Mouse (Mus musculus): Measurements from ENCODE around the gene Nsrp1.
"Not testable (repeated sequence)": the region's sequence is repeated elsewhere in the genome, so short reads cannot be mapped to it uniquely, and the experiment has no call there.

Nsrp1 gene

GRCm38 (mm10) chr11:77078273-77079134 lies at the start of gene Nsrp1:
TSS of gene Nsrp1 (minus strand) at chr11:77078435.
- in situ Hi-C loops (cut with MboI; ENCODE audit: unreplicated experiment in 2 of 2), result no loop called here

- in situ Hi-C loops (cut with MboI; ENCODE audit: unreplicated experiment in 2 of 2), result loop anchor here in 1 of 2 experiments (25.0 kb wide), 1 partner anchor 676 kb away; the partner anchor contains the start of gene Gm10277
These were observed 32.9 kb upstream of the Nsrp1 start for GRCm38 (mm10) chr11:77111141-77111540.

DNA sequence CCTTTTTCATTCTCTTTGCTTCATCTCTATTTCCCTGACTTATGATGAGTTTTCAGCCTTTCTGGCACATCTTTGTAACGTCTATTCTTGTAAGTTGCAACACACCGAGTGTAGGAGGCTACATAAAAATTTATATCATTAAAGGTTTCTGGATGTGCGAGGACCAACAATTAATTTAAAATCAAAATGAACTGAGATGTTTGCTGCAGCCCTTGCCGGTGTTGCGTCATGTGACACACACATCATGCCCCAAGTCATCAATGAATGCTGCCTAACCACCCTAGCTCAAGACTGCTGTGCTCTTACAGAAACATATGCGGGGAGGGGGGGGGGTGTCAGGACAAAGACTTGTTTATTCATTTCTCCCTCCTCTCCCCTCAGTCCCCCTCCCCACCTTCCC lies 30.2 kb upstream of the Nsrp1 start:
- in situ Hi-C loops (cut with MboI; ENCODE audit: unreplicated experiment in 2 of 2), result loop anchor here (10.0 to 25.0 kb wide), 2 partner anchors 96 to 679 kb away; partner anchors contain the start of gene Gm10277 (in 1 of the 2)

- in situ Hi-C loops (cut with MboI; ENCODE audit: unreplicated experiment in 2 of 2), result loop anchor here (10.0 to 25.0 kb wide), 2 partner anchors 97 to 679 kb away; partner anchors contain the start of gene Gm10277 (in 1 of the 2)
These were observed 29.6 kb upstream of the Nsrp1 start for GRCm38 (mm10) chr11:77107872-77108271.

DNA sequence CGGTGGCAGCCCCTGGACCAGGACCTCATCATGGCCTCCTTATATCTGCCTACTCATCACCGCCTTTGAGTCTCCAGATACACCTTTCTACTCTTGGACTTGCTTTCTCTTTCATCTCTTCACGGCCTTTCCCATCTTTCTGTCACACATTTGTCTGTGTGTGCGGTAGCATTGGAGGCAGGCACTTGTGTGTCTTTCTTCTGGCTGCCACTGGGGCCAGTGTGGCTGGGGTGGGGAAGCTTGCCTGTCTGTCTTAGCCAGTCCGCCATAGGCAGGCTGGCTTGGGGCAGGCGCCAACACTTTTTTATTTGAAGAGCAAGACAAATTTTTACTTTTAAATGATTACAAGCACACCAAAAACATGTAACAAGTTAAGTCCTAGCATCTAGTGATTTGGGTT lies 28.7 kb upstream of the Nsrp1 start:
- in situ Hi-C loops (cut with MboI; ENCODE audit: unreplicated experiment in 2 of 2), result loop anchor here (10.0 to 25.0 kb wide), 2 partner anchors 98 to 680 kb away; partner anchors contain the start of gene Gm10277 (in 1 of the 2)

DNA sequence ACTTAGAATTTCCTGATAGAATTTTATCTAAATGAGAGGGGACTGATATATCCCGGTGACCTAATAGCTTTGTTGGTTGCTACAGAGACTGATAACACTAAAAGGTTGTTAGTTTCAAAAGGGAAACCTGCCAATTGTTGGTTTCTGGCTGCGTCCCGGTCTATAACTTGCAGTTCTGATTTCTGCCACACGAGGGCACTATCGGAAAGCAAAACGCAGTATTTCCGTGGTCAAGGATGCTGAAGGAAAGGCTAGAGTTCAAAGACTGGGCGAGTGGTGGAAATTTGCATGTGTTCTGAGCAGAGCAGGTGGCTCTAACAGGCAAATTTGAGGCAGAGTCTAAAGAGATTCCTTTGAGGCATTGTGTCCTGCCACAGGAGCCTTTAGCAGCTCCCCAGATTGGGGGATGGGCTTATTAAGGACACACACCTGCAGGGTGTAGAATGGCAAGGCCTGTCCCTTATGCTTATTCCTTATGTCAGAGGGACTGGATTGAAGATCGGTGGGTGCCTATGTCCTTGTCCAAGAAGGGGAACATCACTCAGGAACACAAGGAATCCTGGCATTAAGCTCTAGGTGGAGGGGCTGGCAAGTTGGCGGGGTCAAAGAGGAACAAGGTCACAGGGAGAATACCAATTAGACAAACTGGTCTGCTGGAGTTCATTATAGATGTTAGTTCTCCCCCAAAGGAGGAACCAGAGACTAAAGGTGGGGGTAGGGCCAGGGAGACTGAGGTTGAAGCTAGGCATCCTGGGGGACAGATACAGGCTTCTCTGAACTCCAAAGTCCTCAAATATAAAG lies 22.1 kb upstream of the Nsrp1 start:
- in situ Hi-C loops (cut with MboI; ENCODE audit: unreplicated experiment in 2 of 2), result loop anchor here (5.0 to 25.0 kb wide), 7 partner anchors 104 to 687 kb away; partner anchors contain the start of gene Gm10277 (in 1 of the 2)

- in situ Hi-C loops (cut with MboI; ENCODE audit: unreplicated experiment in 2 of 2), result loop anchor here (10.0 kb wide), 2 partner anchors 444 to 536 kb away; no protein-coding TSS in a partner anchor
These were observed 20.2 kb upstream of the Nsrp1 start for GRCm38 (mm10) chr11:77098332-77098972.

GRCm38 (mm10) chr11:77096991-77097390 lies 18.8 kb upstream of the Nsrp1 start:
- in situ Hi-C loops (cut with MboI; ENCODE audit: unreplicated experiment in 2 of 2), result loop anchor here (10.0 kb wide), 2 partner anchors 442 to 538 kb away; no protein-coding TSS in a partner anchor

DNA sequence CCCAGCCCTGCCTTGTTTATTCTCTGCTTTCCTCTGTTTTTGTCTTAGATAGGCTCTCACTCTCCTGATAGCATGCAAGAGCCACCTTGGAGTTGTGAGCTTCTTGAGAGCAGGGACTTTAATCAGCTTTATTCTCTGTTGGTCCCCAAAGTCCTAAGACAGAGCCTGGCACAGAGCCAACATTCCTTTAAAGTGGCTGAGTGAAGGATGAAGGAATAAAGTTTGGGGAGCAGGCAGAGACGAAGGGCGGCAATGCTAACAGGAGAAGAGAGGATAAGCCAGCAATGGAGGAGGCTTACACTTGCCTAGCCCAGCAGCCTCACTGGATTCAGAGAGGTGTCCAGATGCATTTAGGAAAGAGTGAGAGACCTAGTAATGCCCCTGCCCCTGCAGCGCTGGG lies 18.3 kb upstream of the Nsrp1 start:
- in situ Hi-C loops (cut with MboI; ENCODE audit: unreplicated experiment in 2 of 2), result loop anchor here (10.0 kb wide), 2 partner anchors 442 to 538 kb away; no protein-coding TSS in a partner anchor

- in situ Hi-C loops (cut with MboI; ENCODE audit: unreplicated experiment in 2 of 2), result loop anchor here (10.0 kb wide), 2 partner anchors 440 to 540 kb away; no protein-coding TSS in a partner anchor
These were observed 17.0 kb upstream of the Nsrp1 start for GRCm38 (mm10) chr11:77095206-77095605.

GRCm38 (mm10) chr11:77094136-77094535 lies 15.9 kb upstream of the Nsrp1 start:
- in situ Hi-C loops (cut with MboI; ENCODE audit: unreplicated experiment in 2 of 2), result loop anchor here (5.0 to 10.0 kb wide), 6 partner anchors 92 to 541 kb away; partner anchors contain the start of gene Tmigd1 (in 1 of the 2)

- in situ Hi-C loops (cut with MboI; ENCODE audit: unreplicated experiment in 2 of 2), result loop anchor here (5.0 to 10.0 kb wide), 6 partner anchors 91 to 542 kb away; partner anchors contain the start of gene Tmigd1 (in 1 of the 2)
These were observed 15.0 kb upstream of the Nsrp1 start for GRCm38 (mm10) chr11:77093208-77093607.

- in situ Hi-C loops (cut with MboI; ENCODE audit: unreplicated experiment in 2 of 2), result no loop called here
These were observed 10.9 kb upstream of the Nsrp1 start for GRCm38 (mm10) chr11:77089162-77089561.

DNA sequence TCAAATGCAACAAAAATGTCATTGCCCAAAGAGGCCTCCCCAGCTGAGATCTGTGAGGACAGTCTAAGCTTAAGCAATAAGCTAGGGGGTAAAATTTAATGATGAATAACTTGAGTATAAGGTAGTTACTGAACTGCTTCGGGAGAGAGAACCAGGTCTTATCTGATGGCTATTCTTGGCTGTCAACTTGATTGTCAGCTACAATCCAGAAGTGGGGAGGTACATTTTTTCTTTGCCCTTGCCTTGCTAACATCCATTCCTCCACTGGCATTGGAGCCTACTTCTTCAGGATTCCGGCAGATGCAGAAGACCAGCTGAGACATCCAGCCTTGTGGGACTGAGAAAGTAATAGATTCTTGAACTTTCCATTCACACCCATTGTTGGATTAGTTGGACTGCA lies 8.8 kb upstream of the Nsrp1 start:
- in situ Hi-C loops (cut with MboI; ENCODE audit: unreplicated experiment in 2 of 2), result no loop called here

DNA sequence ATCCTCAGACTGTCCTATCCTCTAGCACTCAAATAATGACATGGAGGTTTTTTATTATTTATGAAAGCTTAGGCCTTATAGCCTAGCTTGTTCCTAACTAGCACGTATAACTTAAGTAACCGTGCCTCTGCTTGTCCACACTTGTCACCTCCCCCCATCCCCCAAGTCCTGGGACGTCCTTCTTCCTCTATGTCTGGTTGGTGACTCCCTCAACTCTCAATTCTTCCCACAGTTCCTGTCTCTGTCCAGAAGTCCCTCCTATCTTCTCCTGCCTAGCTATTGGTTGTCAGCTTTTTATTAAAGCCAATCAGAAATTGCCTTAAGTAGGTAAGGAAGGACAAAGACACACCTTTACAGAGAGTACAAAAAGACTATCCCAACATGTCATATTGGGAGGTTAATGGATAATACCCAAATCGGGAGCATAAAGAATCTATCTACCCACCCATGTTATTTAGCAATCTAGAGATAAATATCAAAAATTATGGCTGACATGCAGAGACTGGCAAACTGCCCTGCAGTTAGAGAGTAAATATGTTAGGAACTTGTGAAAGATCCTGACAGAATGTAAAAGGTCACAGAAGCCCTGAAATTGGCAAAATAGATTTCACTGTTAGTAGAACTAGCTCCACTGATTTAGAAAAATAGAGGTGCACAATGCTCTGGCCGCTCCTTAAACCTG lies 5.9 kb upstream of the Nsrp1 start:
- in situ Hi-C loops (cut with MboI; ENCODE audit: unreplicated experiment in 2 of 2), result no loop called here

DNA sequence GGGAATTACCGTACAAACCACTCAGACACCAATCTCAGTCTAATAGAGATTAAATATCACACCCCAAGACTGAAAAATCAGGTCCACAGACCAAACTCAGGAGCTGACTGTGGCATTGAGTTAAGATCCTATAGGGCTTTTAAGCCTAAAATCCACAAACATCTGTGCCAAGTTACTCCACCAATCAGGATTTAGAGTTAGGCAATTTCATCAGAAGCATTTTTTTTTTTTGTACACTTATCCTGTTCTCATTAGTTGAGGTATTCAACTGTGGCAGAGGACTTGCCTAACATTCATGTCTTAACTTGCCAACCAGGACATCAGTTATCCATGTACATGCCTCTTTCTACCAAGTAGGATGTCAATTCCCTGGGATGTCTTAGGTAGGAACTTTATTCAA lies 1.1 kb upstream of the Nsrp1 start:
- in situ Hi-C loops (cut with MboI; ENCODE audit: unreplicated experiment in 2 of 2), result no loop called here

GRCm38 (mm10) chr11:77077792-77078191 lies 443 bp downstream of the Nsrp1 start:
- in situ Hi-C loops (cut with MboI; ENCODE audit: unreplicated experiment in 2 of 2), result no loop called here

DNA sequence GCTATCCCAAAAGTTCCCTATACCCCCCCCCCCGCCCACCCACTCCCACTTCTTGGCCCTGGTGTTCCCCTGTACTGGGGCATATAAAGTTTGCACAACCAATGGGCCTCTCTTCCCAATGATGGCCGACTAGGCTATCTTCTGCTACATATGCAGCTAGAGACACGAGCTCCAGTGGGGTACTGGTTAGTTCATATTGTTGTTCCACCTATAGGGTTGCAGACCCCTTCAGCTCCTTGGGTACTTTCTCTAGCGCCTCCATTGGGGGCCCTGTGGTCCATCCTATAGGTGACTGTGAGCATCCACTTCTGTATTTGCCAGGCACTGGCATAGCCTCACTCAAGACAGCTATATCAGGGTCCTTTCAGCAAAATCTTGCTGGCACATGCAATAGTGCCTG lies 904 bp downstream of the Nsrp1 start:
- in situ Hi-C loops (cut with MboI; ENCODE audit: unreplicated experiment in 2 of 2), result not testable (repeated sequence)

- in situ Hi-C loops (cut with MboI; ENCODE audit: unreplicated experiment in 2 of 2), result no loop called here
These were observed 7.5 kb downstream of the Nsrp1 start for GRCm38 (mm10) chr11:77070721-77071120.
